Mouse (Mus musculus) embryo, embryonic 10.5 days (tissue): ENCODE measurements at regions not wholly inside any gene's neighbourhood (a gene's known extent, or its start where the extent isn't known, plus 50 kb on each side); places are given as distances from the start of the nearest gene placed in this dataset.

Source experiments
- DNase-seq: peaks from one replicate; pipeline ENCODE4 v3.0.0-alpha.2; 2015; ENCODE audit warnings: low spot score

GRCm38 (mm10) chr9:115361191-115361590, 51.0 kb upstream of the Stt3b start:
- DNase-seq = no peak

DNA sequence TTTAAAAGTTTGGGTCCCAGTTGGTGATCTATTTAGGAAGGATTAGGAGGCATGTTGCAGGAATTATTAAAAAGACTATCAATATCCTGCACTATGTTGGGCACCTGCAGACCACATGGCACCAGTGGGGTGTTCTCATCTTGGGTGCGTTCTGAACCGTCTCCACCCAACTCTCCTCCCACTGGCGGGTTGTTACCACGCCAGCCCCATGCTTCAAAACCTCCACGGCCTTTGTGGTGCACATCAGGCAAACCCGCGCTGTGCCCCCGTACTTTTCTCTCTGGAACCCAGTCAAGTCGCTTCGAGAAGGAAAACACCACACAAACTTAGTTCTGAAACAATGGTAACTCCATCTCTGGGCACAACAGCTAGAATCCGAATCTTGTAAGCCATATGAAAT, 51.7 kb upstream of the Stt3b start:
- DNase-seq = no peak

DNA sequence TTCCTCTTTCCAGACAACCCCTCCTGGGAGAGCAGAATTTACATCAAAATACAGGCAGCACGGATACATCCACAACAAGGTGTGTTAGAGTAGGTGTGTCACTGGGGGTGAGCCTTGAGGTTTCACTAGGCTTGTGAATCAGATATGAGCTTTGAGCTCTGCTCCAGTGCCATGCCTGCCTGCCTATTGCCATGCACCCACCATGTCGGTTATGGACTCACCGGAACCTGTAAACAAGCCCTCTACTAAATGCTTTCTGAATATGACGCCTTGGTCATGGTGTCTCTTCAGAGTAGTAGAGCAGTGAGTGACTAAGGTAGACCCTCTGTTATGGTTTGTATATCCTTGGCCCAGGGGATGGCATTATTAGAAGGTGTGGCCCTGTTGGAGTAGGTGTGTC, 52.3 kb upstream of the Stt3b start:
- no peak for DNase-seq

DNA sequence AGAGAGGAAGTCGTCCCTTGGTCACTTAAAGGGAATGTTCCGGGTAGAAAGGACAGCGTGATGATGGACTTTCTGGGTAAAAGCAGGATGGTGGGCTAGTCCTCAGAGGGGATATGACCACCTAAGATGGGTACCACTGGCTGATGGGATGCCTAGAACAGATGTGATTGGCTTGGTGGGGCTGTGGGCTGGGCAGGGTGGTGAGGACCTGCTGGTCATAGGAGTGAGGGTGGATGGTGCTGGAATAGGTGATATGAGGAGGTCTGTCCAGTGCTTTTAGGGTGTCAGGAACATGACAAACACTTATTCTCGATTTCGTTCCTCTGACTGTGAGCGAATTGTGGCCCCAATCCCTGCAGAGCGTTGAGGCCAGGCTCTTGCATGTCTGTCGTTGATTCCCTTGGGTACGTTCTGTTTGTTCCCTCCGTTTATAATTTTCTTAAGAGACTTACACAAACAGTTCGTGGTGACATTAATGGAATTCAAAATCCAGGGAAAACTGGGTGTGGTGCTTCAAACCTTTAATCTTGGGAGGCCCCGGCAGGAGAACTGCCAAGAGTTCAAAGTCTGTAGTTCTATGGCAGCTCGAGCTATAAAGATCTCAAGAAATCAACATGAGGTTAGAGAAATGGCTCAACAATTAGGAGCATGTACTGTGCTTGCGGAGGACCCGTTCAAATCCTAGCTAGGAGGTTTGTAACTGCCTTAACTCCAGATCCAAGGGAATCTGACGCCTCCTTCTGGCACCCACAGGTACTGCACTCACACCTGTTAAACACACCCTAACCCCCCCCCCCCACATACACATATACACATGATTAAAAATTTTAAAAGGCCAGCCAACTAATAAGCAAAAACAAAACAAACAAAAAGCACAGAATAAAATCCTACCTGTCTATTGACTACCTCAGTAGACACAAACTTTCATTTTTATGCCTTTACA, 55.0 kb upstream of the Stt3b start:
- no peak for DNase-seq

DNA sequence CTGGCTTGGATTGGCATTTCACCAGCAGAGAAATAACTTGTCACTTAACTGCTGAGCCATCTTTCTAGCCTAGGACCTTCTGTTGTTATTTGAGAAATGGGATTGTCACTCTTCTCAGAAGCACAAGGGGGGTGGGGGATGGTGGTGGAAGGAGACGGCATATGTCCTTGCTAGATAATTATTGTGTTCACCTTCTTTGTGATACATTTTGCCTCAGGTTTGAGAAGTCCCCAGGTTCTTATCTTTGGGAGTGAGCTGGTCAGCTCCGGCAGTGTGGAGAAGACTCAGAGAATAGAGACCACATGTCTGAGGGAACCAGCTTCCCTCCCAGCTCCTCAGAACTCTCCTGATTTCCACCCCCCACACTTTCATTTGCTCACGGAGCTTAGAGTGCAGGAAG, 57.6 kb upstream of the Stt3b start:
- DNase-seq = no peak

- no peak for DNase-seq
Observed at GRCm38 (mm10) chr9:115380276-115380675, 70.1 kb upstream of the Stt3b start.

- DNase-seq = no peak
Observed at GRCm38 (mm10) chr9:115382824-115383475, 72.7 kb upstream of the Stt3b start.

GRCm38 (mm10) chr9:115383935-115384334, 73.7 kb upstream of the Stt3b start:
- DNase-seq = no peak

DNA sequence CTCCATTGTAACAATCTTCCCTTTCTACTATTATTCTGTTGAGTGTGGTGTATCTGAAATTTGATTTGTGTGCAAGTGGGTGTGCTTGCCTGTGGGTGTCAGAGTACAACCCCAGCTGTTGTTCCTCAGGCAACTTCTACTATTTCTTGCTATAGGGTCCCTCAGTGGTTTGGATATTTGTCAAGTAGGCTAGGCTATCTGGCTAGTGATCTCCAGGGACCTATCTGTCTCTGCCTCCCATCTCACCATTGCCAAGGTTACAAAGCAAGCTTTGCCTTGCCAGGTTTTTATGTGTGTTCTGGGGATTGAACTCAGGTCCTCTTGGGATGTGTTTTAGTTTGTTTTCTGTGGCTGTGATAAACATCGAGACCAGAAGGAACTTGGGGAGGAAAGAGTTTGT, 74.1 kb upstream of the Stt3b start:
- no peak for DNase-seq

DNA sequence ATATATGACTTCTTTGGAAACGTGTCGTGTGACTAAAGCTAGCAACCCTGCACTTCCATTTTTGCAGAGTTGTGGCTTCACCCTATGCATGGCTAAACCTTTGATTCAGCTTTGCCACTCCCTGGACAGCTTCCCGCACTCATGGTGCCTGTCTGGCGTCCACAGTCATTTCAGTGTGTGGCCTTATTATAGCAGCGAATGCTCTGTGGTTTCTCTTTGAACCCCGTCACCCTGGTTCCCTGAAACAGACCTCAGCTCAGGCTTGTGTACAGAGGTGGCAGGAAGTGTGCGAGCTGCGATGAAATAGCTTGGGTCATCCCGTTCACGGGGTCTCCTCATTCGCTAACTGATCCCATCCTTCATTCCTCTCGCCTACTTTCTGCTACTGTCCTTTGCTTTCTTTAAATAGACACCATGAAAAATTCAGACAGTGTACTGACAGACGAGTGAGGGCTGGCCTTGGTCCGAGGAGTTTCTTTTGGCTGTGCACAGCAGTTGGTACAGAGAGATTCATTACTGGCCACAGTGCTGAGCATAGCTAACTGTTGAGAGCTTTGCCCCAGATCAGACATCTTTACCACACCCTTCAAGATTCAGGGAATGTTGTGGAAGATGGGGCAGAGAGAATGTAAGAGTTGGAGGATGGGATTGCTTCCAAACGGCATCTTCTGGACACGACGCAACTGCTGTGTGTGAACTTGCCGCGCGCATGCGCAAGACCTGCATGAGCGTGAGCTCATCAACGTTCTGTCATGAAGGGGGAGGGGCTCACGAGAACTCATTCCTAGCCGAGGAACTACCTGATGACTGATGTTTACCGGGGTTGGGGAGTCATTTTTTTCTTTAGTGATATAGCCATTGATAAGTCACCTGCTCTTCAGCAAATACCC, 77.5 kb upstream of the Stt3b start:
- no peak for DNase-seq

DNA sequence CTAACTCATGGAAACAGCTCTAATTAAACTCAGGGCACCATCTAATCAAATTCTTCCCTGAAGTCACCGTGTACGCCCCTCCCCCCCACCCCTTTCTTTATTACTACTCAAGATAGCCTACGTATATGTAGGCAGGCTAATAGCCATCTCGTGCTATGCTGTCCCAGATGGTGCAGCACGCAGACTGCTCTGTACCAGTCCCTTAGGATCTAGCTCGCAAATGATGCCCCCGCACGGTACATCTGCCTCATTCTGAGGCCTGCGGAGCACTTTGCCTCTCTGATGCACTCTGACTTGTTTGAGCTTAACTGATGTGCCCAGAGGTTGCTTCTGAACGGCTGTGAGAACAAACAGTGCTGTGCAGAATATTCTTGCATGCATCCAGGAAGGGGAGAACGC, 78.1 kb upstream of the Stt3b start:
- DNase-seq = no peak

- no peak for DNase-seq
Observed at GRCm38 (mm10) chr9:115389082-115389481, 78.9 kb upstream of the Stt3b start.

GRCm38 (mm10) chr9:115390880-115391281, 80.7 kb upstream of the Stt3b start:
- DNase-seq = peak; percentile 52

GRCm38 (mm10) chr9:115395511-115395910, 85.3 kb upstream of the Stt3b start:
- no peak for DNase-seq

- DNase-seq = no peak
Observed at GRCm38 (mm10) chr9:115400461-115400860, 90.2 kb upstream of the Stt3b start.

- peak; percentile 57 for DNase-seq
Observed at GRCm38 (mm10) chr9:115401405-115402151, 91.4 kb upstream of the Stt3b start.

DNA sequence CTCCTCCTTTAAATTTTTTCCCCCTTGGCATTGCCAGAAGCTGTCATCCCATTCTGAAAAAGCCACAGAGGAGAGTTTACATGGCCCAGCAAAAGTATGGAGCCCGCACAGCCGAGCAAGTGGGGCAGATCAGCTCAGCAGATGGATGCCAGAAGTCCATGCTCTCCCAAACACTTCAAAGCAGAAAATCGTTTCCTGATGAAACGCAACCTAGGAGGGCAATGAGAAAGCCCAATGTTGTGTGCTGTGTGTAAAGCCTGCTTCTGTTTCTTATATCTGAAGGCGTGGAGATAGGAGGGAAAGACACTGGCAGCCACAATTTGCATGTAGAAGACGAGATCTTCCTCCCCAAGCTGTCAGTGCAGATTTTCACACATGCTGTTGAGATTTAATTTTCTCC, 92.4 kb upstream of the Stt3b start:
- DNase-seq = no peak

DNA sequence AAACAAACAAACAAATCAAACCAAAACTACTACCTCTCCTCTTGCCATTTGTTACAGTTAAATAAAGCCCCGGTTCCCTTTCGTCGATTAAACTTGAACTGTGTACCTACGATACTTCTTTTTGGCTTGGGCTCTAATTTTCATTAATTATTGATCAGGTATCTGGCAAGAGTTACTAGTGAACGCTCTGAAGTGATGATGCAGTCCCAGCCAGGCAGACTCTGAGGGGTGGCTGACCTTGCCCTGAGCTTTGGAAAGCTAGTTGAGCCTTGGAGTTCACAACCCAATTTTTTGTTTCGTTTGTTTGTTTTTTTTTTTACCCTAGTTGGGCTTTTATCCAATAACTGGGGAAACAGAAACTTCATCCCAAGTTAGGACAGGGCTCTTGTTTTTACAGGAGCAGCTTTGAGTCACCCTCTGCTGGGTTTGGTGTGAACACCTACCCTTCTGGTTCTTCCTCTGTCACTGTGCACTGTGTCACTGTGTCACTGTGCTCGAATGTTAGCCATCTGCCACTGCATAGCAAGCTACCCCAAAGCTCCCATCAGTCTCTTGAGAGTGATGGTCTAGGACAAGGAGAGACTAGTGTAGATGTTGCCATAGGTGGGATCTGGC, 93.2 kb upstream of the Stt3b start:
- DNase-seq = no peak

DNA sequence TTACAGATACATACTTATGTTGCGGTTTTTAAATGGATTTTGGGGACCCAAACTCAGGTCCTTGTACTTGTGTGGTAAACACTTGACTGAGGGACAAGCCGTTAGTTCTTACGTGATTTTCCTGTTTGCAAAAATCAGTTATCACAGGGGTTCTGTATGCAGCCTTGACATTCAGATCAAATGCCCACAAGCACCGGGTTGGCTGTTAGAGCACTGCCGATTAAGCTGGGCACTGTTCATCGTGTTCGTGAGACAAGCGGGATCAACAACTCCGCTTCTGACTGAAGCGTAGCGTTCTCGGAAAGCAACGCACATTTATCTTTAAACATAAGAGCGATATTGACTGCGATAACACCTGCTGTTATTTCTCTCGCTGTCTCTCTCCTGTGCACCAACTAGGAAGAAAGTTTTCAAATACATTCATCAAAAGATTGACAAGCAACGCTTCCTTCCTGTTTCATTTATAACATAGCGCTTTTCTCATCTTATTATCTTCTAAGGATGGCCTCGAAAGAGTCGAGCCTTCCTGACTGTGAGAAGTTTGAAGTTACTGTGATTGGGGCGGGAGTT, 97.8 kb upstream of the Stt3b start:
- no peak for DNase-seq

DNA sequence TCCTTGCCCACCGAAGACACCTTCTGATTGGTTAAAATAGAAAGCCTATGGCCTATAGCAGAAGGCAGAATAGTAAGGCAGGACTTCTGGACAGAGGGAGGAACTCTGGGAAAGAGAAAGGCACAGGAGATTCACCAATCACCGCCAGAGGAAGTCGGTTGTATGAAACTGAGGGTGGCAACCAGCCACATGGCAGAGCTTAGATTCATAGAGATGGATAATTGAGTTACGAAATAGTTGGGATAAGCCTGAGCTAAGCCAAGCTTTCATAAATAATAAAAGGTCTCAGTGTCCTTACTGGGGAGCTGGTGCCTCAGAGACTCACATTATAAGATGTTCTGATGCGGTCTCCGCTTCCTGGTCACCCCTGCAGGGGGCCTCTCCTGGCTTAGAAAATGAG, 98.7 kb upstream of the Stt3b start:
- no peak for DNase-seq

- DNase-seq = no peak
Observed at GRCm38 (mm10) chr9:115414190-115414589, 104.0 kb upstream of the Stt3b start.
